Mouse (Mus musculus) forelimb bud, embryonic 11.5 days (tissue): ENCODE measurements around the gene Bach2.
A peak's percentile ranks its signal among the peaks of the same experiment; 100 is the strongest.

Source experiments
- DNase-seq: peaks from one replicate; pipeline ENCODE4 v3.0.0-alpha.2; 2012; ENCODE audit warnings: low read depth, low spot score

Gene Bach2

GRCm38 (mm10) chr4:32293686-32294265, 55.2 kb downstream of the Bach2 start:
- DNase-seq = no peak

- peak; percentile 40 for DNase-seq
These were observed 58.6 kb downstream of the Bach2 start for GRCm38 (mm10) chr4:32297071-32297671.

DNA sequence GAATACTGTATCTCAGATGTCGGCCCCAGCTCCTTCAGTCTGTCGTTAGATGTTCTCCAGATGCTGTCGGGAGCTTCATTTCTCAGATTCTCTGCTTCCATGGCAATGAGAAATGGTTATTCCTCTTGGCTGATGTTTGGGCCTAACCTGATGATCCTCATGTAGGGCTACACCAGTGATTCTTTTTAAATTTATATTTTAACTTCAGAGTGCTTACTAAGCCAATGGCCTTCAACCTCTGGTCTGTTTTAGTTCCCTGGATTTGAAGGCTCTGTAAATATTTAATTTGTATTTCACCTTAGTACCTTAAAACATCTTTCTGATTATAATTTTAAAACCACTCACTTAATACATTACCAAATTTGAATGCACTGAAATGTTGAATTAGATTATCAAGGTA, 60.6 kb downstream of the Bach2 start:
- no peak for DNase-seq

- no peak for DNase-seq
These were observed 61.4 kb downstream of the Bach2 start for GRCm38 (mm10) chr4:32299970-32300369.

DNA sequence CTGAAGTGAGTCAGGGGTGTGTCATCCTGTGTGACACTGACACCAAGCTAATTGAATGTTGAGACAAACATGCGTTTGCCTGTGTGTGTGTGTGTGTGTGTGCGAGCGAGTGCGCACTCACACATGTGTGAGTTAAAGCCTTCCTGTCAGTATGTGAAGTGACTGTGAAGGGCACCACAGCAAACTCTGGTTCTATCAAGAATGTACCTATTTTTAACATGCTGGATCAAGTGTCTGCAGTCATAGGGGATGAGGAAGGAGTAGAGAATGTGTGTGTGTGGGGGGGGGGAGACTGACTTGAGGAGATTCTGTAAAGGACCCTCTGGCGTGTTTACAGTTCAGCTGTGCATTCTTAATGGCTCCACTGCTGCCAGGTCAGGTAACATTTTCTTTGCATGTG, 64.1 kb downstream of the Bach2 start:
- DNase-seq = no peak

- peak; percentile 93 for DNase-seq
These were observed 64.5 kb downstream of the Bach2 start for GRCm38 (mm10) chr4:32303076-32303475.

DNA sequence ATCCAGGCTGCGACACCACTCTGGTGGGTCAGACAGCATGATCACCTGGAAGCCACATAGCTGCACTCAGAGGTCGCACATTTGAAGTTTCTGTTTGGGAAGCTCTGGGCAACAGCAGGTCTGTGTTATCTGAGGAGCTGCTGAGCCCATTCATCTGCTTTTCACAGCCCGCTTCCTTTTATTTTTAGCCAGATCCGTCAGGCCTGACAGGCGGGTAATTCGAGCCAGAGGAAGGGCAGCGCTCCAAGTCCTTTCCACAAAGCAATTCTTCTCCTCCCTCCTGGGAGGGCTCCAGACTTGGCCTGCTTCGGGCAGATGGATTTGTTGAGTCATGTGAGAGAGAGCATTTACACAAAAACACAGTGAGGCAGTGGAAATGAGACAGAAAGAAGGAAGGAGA, 65.1 kb downstream of the Bach2 start:
- DNase-seq = peak; percentile 86

DNA sequence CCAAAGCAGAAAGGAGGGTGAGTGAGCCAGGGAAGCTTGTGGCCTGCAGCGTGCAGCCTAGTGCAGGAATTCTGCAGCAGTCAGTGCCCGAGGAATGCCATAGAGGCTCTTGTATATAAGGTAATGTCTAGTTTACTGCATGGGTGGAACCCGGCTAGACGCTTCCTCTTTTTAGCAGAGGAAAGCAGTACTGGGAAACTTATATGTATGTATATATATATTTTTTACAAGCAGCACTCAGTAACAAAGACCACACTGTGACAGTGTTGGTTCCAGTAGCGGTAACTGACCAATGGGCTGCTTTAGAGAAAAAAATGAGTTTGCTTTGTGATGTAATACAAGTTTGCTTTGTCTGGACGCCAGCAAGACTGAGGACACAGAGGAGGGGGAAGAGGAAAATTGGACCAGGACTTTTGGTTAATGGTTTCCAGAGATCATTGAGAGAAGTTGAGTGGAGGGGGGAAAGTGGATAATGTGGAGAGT, 65.7 kb downstream of the Bach2 start:
- peak; percentile 42 for DNase-seq

DNA sequence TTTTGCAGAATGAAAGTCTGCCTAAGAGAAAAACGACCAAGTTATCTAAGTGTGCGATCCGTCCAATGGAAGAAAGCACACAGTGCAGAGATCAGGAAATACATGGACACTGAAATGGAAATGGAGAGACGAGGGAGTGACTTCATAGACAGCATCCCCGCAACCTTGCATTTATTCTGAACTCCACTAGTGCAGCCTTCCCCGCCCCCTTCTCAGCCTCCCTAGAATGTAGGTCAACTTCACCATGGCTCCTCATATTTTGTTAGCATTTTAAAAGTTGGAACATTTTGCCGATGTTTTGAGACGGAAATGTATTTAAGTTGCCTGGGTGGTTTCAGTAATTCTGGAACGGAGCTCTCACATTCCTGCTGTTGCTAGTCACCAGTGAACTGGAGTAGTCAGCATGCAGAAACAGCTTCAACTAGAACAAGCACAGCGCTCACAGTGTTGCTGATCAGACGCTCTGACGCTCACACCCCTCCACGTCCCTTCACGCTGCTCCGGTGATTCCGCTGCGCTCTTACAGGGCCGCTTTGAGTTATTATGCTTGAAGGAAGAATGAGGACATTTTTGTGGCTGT, 66.5 kb downstream of the Bach2 start:
- DNase-seq = no peak

- DNase-seq = no peak
These were observed 67.1 kb downstream of the Bach2 start for GRCm38 (mm10) chr4:32305683-32306082.

- DNase-seq = peak; percentile 33
These were observed 67.7 kb downstream of the Bach2 start for GRCm38 (mm10) chr4:32306169-32306792.

DNA sequence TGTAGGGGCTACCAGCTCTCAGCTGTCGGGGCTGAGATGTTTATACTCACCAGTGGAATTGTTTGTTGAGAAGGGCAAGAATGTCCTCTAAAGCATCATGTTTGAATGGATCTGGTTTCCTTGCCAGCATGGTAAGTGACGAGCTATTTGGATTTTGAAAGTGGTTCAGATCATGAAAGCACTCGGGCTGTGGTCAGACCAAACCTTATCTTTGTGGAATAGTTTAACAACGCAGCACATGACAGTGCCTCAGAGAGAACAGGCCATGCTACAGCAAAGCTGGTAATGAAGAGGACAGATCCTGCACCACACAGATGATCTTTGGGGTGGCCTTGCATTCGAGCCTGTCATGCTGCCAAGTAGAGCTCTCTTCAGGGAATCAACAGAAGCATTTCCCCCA, 68.6 kb downstream of the Bach2 start:
- no peak for DNase-seq

GRCm38 (mm10) chr4:32312171-32312946, 73.8 kb downstream of the Bach2 start:
- DNase-seq = no peak

GRCm38 (mm10) chr4:32314919-32315318, 76.3 kb downstream of the Bach2 start:
- DNase-seq = no peak

DNA sequence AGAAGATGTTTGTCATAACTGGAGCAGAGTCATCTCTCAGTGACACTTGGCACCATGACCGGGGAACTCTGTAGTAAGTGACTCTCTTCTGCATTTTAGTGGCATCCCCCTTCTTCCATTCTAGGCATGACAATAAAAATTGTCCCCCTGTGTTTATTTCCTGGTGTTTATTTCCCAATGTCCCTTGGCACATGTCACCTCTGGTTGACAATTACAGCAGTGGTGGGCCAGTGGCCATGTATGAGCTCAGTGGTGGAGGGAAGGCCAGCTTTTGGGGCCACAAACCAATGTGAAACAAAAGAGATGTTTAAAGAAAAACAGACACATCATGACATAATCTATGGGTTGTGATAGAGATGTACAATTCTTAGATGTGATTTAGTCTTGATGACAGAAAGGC, 80.0 kb downstream of the Bach2 start:
- no peak for DNase-seq

GRCm38 (mm10) chr4:32319327-32319726, 80.7 kb downstream of the Bach2 start:
- DNase-seq = no peak

- DNase-seq = no peak
These were observed 81.4 kb downstream of the Bach2 start for GRCm38 (mm10) chr4:32320039-32320438.

GRCm38 (mm10) chr4:32324111-32324510, 85.5 kb downstream of the Bach2 start:
- no peak for DNase-seq

DNA sequence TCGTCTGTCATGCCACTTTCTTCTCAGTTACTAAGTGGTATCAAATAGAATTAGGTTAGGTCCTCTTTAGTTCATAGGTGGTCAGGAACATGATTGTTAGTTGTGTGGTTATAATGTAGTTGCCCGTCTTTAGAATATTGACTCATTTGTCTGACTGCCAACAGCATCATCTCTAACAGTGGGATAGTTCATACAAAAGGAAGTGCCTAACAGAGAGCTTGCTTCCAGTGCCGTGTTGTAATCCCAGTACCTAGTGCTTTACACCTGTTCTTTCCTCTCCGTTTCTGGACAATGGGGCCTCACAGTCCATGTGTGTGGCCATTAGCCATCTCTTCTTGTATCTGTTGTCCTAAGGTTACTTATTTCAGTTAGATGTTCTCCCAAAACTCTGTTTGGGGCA, 86.4 kb downstream of the Bach2 start:
- no peak for DNase-seq

GRCm38 (mm10) chr4:32325596-32325995, 87.0 kb downstream of the Bach2 start:
- DNase-seq = no peak

DNA sequence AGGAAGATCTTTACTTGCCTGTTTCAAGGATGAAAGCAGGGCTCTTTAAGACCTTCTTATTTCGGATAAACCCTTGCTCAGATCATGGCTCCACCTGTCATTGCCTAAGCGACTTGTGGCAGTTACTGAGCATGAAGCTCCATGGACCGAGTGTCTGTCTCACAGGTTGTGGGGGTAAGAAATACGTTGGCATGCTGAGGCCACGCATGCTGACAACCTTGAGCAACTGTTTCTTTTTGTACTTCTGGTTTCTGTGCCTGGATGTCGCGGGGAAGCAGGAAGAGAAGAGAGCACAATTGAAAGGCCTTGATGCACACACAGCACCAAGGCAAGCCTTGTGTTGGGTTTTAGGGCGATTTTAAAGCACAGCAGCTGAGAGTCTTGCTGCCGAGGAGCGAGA, 87.7 kb downstream of the Bach2 start:
- no peak for DNase-seq

DNA sequence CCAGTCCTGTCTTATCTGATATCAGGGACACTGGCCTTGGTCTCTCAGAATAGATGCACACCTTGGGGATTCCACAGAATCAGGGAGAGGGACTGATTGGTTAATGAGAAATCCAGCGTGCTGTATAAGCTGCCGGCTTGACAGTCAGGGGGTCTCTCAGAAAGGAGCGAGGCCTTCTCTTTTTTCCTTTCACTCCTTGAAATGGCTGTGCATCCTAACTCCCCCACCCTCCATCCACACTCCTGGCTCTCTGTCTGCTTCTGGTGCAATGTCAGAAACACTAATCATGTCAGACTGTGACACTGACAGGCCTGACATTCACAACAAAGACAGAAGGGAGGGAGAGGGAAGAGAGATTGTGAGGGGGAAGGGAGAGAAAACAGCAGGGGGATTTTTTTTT, 88.3 kb downstream of the Bach2 start:
- no peak for DNase-seq
